Mouse (Mus musculus): ENCODE data around the gene Strip2. TPM values are rescaled to one million over a fixed set of nuclear protein-coding genes. Genes with fewer than 3 reads are reported as not detected.

The Strip2 gene
- total RNA-seq, 1 experiment = 1.3 TPM

- H3K9ac ChIP-seq (ENCODE audit: insufficient read depth, low read depth, low read length, poor library complexity, severe bottlenecking) = no peak overlapping the region
- no peak overlapping the region for H3K27ac ChIP-seq (ENCODE audit: insufficient read depth, low read depth, low read length, poor library complexity, severe bottlenecking)
- in situ Hi-C loops (cut with MboI; ENCODE audit: low sequenced_read_pairs in 2 of 2, unreplicated experiment in 2 of 2) = no loop called here
- no peak for DNase-seq (ENCODE audit: low read depth, low spot score)
- no peak for TF ChIP-seq CHD2 (IDR thresholded peaks at IDR 0.05; ENCODE audit: low read depth, low read length)
- TF ChIP-seq HCFC1 (IDR thresholded peaks at IDR 0.05; ENCODE audit: borderline replicate concordance, insufficient read depth, low read length) = no peak
- no peak for TF ChIP-seq ZNF384 (IDR thresholded peaks at IDR 0.05; ENCODE audit: low read depth, low read length)
- no peak for TF ChIP-seq MAFK (IDR thresholded peaks at IDR 0.05; ENCODE audit: insufficient read depth, low read depth, low read length)
- no peak for TF ChIP-seq ZC3H11A (IDR thresholded peaks at IDR 0.05; ENCODE audit: borderline replicate concordance, low read depth, low read length)
- no peaks in the 10 kb centered on the region for H3K9me3 ChIP-seq (ENCODE audit: control insufficient read depth, insufficient read depth, low read depth, low read length)
- H3K36me3 ChIP-seq (ENCODE audit: control insufficient read depth, insufficient read depth, low read length, poor library complexity, severe bottlenecking) = peaks cover 2% of the 10 kb centered on the region; the same call in 1 of the 2 replicates
- H3K4me1 ChIP-seq (ENCODE audit: control insufficient read depth in 2 of 2, insufficient read depth in 2 of 2, low read length in 2 of 2, poor library complexity in 1 of 2) = no peaks in the 10 kb centered on the region; a peak in 1 of 4 replicates
- no peak overlapping the region for H3K4me3 ChIP-seq (ENCODE audit: insufficient read depth in 1 of 2, low read depth in 1 of 2, low read length in 2 of 2, poor library complexity in 1 of 2, severe bottlenecking in 1 of 2)
Measured at GRCm38 (mm10) chr6:29903343-29903914, 13.4 kb upstream of the Strip2 start.

GRCm38 (mm10) chr6:29904281-29904680 is 12.5 kb upstream of the Strip2 start:
- Histone ChIP-seq H3K27ac (ENCODE audit: insufficient read depth, low read depth, low read length, poor library complexity, severe bottlenecking) (no peak overlapping the region), H3K4me1 (ENCODE audit: control insufficient read depth in 2 of 2, insufficient read depth in 2 of 2, low read length in 2 of 2, poor library complexity in 1 of 2) (no peaks in the 10 kb centered on the region; a peak in 1 of 4 replicates), H3K4me3 (ENCODE audit: insufficient read depth in 1 of 2, low read depth in 1 of 2, low read length in 2 of 2, poor library complexity in 1 of 2, severe bottlenecking in 1 of 2) (no peak overlapping the region), H3K36me3 (ENCODE audit: control insufficient read depth, insufficient read depth, low read length, poor library complexity, severe bottlenecking) (peaks cover 2% of the 10 kb centered on the region; the same call in 1 of the 2 replicates), H3K9ac (ENCODE audit: insufficient read depth, low read depth, low read length, poor library complexity, severe bottlenecking) (no peak overlapping the region), H3K9me3 (ENCODE audit: control insufficient read depth, insufficient read depth, low read depth, low read length) (no peaks in the 10 kb centered on the region)
- in situ Hi-C loops (cut with MboI; ENCODE audit: low sequenced_read_pairs in 2 of 2, unreplicated experiment in 2 of 2) = no loop called here
- no peak for DNase-seq (ENCODE audit: low read depth, low spot score)
- TF ChIP-seq HCFC1 (IDR thresholded peaks at IDR 0.05; ENCODE audit: borderline replicate concordance, insufficient read depth, low read length) (no peak), ZC3H11A (IDR thresholded peaks at IDR 0.05; ENCODE audit: borderline replicate concordance, low read depth, low read length) (no peak), MAFK (IDR thresholded peaks at IDR 0.05; ENCODE audit: insufficient read depth, low read depth, low read length) (no peak), CHD2 (IDR thresholded peaks at IDR 0.05; ENCODE audit: low read depth, low read length) (no peak), ZNF384 (IDR thresholded peaks at IDR 0.05; ENCODE audit: low read depth, low read length) (no peak)

- TF ChIP-seq ZC3H11A (IDR thresholded peaks at IDR 0.05; ENCODE audit: borderline replicate concordance, low read depth, low read length) (no peak), MAFK (IDR thresholded peaks at IDR 0.05; ENCODE audit: insufficient read depth, low read depth, low read length) (no peak), CHD2 (IDR thresholded peaks at IDR 0.05; ENCODE audit: low read depth, low read length) (no peak), HCFC1 (IDR thresholded peaks at IDR 0.05; ENCODE audit: borderline replicate concordance, insufficient read depth, low read length) (no peak), ZNF384 (IDR thresholded peaks at IDR 0.05; ENCODE audit: low read depth, low read length) (no peak)
- Histone ChIP-seq H3K9me3 (ENCODE audit: control insufficient read depth, insufficient read depth, low read depth, low read length) (no peaks in the 10 kb centered on the region), H3K9ac (ENCODE audit: insufficient read depth, low read depth, low read length, poor library complexity, severe bottlenecking) (no peak overlapping the region), H3K4me3 (ENCODE audit: insufficient read depth in 1 of 2, low read depth in 1 of 2, low read length in 2 of 2, poor library complexity in 1 of 2, severe bottlenecking in 1 of 2) (no peak overlapping the region), H3K27ac (ENCODE audit: insufficient read depth, low read depth, low read length, poor library complexity, severe bottlenecking) (no peak overlapping the region), H3K4me1 (ENCODE audit: control insufficient read depth in 2 of 2, insufficient read depth in 2 of 2, low read length in 2 of 2, poor library complexity in 1 of 2) (no peaks in the 10 kb centered on the region), H3K36me3 (ENCODE audit: control insufficient read depth, insufficient read depth, low read length, poor library complexity, severe bottlenecking) (0 out of 2 replicates have a peak, but pooled peaks cover 2% of the 10 kb centered on the region)
- DNase-seq (ENCODE audit: low read depth, low spot score) = no peak
- in situ Hi-C loops (cut with MboI; ENCODE audit: low sequenced_read_pairs in 2 of 2, unreplicated experiment in 2 of 2) = no loop called here
Measured at GRCm38 (mm10) chr6:29910631-29911030, 6.2 kb upstream of the Strip2 start.

- Histone ChIP-seq H3K4me3 (ENCODE audit: insufficient read depth in 1 of 2, low read depth in 1 of 2, low read length in 2 of 2, poor library complexity in 1 of 2, severe bottlenecking in 1 of 2) (no peak overlapping the region), H3K4me1 (ENCODE audit: control insufficient read depth in 2 of 2, insufficient read depth in 2 of 2, low read length in 2 of 2, poor library complexity in 1 of 2) (no peaks in the 10 kb centered on the region; a peak in 1 of 4 replicates), H3K9ac (ENCODE audit: insufficient read depth, low read depth, low read length, poor library complexity, severe bottlenecking) (no peak overlapping the region), H3K9me3 (ENCODE audit: control insufficient read depth, insufficient read depth, low read depth, low read length) (no peaks in the 10 kb centered on the region), H3K27ac (ENCODE audit: insufficient read depth, low read depth, low read length, poor library complexity, severe bottlenecking) (no peak overlapping the region), H3K36me3 (ENCODE audit: control insufficient read depth, insufficient read depth, low read length, poor library complexity, severe bottlenecking) (no peaks in the 10 kb centered on the region)
- in situ Hi-C loops (cut with MboI; ENCODE audit: low sequenced_read_pairs in 2 of 2, unreplicated experiment in 2 of 2) = no loop called here
- DNase-seq (ENCODE audit: low read depth, low spot score) = no peak
- TF ChIP-seq ZNF384 (IDR thresholded peaks at IDR 0.05; ENCODE audit: low read depth, low read length) (no peak), CHD2 (IDR thresholded peaks at IDR 0.05; ENCODE audit: low read depth, low read length) (no peak), HCFC1 (IDR thresholded peaks at IDR 0.05; ENCODE audit: borderline replicate concordance, insufficient read depth, low read length) (no peak), MAFK (IDR thresholded peaks at IDR 0.05; ENCODE audit: insufficient read depth, low read depth, low read length) (no peak), ZC3H11A (IDR thresholded peaks at IDR 0.05; ENCODE audit: borderline replicate concordance, low read depth, low read length) (no peak)
Measured at GRCm38 (mm10) chr6:29913673-29914072, 3.1 kb upstream of the Strip2 start.

All from ES-E14 (cell line).